Mouse (Mus musculus) liver, postnatal 0 days (tissue): Measurements from ENCODE around the gene Gp1ba. TPM values are rescaled to one million over a fixed set of nuclear protein-coding genes. Genes with fewer than 3 reads are reported as not detected.

Source experiments
- ATAC-seq: fragments of 200-750 bp; cut with Nextera tagmentation; 2 replicates; pipeline ENCODE4 v1.8.0; 2017; ENCODE audit warnings: mild to moderate bottlenecking, moderate library complexity
- DNase-seq: peaks from one replicate; pipeline ENCODE4 v3.0.0-alpha.2; 2016
- H3K27ac ChIP-seq: fragments of 300-500 bp; sonication (generic); 2 replicates; pipeline ENCODE4 v1.5.1; 2014; ENCODE audit warnings: antibody characterized with exemption, moderate library complexity, mild to moderate bottlenecking, low read depth
- H3K27me3 ChIP-seq: fragments of 300-500 bp; sonication (generic); 2 replicates; pipeline ENCODE4 v1.6.1; 2014; ENCODE audit warnings: low read length, control low read depth, mixed read lengths; ENCODE audit not compliant: insufficient read depth
- H3K36me3 ChIP-seq: fragments of 300-500 bp; sonication (generic); replicated peaks from 2 replicates; pipeline ENCODE4 v1.6.1; 2014; ENCODE audit warnings: mild to moderate bottlenecking, control low read depth, low read length, moderate library complexity, mixed read lengths; ENCODE audit not compliant: insufficient read depth
- H3K4me1 ChIP-seq: fragments of 300-500 bp; sonication (generic); 2 replicates; pipeline ENCODE4 v1.6.1; 2014; ENCODE audit warnings: antibody characterized with exemption, mild to moderate bottlenecking, control low read depth; ENCODE audit not compliant: insufficient read depth
- H3K4me2 ChIP-seq: fragments of 300-500 bp; sonication (generic); 2 replicates; pipeline ENCODE4 v1.6.1; 2014; ENCODE audit warnings: low read depth, mild to moderate bottlenecking, low read length, moderate library complexity, mixed read lengths
- H3K4me3 ChIP-seq: fragments of 300-500 bp; sonication (generic); 2 replicates; pipeline ENCODE4 v1.5.1; 2014; ENCODE audit warnings: low read depth, low read length
- H3K9ac ChIP-seq: fragments of 300-500 bp; sonication (generic); replicated peaks from 2 replicates; pipeline ENCODE4 v1.6.1; 2014; ENCODE audit warnings: mild to moderate bottlenecking, moderate library complexity
- H3K9me3 ChIP-seq: fragments of 300-500 bp; sonication (generic); 2 replicates; pipeline ENCODE4 v1.6.1; 2016; ENCODE audit warnings: mild to moderate bottlenecking, control low read depth, low read length, mixed read lengths
- CTCF ChIP-seq: sonication (generic); IDR thresholded peaks from 2 replicates; pipeline ENCODE4 v1.5.1; 2016; ENCODE audit warnings: antibody characterized with exemption, low read depth
- EP300 ChIP-seq: IDR thresholded peaks from 2 replicates; pipeline ENCODE4 v1.6.1; 2016; ENCODE audit warnings: antibody characterized with exemption, low read depth, mild to moderate bottlenecking
- WGBS: fragments of 180-500 bp; shearing (Covaris S2); extraction: QIAGEN DNeasy Blood & Tissue Kit; methylation state at CpG from one replicate; pipeline ENCODE4 v1.1.7; 2014; ENCODE audit not compliant: insufficient replicate concordance; 5-methylcytosine and 5-hydroxymethylcytosine counted together
- polyA plus RNA-seq: library from polyadenylated mRNA; unstranded; fragments of >200 nt; fragmentation: Nextera tagmentation; extraction: Ambion mirVana; gene quantifications from 2 replicates; pipeline ENCODE4 v1.2.1, GENCODE M21; 2015

Gp1ba gene
- polyA plus RNA-seq, 1 experiment from 2014 or later: 4.1 TPM

DNA sequence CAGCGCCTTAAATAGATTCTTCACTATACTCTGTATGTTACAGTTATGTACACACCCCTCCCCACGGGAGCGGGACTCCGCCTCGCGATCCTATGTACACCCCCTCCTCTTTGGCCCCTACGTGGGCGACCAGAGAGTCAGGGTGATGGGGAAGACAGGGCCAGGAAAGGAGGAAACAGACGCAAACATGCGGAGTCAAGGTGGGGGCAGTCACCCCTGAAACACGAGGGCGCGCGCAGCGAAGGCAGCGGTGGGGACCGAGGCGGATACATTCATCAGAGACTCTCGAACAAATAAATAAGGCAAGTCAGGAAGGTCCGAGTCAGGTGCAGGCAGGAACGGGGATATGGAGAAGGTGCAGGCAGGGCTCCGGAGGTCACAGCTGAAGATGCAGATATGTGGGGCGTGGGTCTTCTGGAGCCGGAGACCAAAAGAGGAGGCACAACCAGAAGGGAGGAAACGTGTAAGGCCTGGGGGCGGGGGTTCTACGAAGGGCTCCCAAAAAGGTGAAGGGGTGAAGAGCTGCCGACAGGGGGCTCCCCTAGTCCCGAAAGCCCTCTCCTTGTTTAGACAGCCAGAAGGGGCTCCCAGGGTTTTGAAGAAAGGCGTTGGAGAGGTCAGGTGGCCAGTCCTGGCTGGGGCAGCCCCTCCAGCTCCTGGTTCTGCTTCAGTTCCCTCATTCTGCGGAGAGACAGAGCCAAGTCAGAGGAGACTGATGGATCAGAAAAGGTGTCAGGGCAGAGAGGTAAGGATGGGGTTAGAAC is 30.8 kb downstream of the Gp1ba start:
- DNase-seq (peak; percentile 83), ATAC-seq (no peak)
- H3K4me3 ChIP-seq: peak overlapping the region; percentile 69
- H3K27me3 ChIP-seq: no peaks in the 10 kb centered on the region
- peaks cover 24% of the 10 kb centered on the region for H3K4me1 ChIP-seq
- peaks cover 20% of the 10 kb centered on the region for H3K36me3 ChIP-seq
- H3K9me3 ChIP-seq: no peaks in the 10 kb centered on the region
- peak overlapping the region; percentile 73 for H3K9ac ChIP-seq
- peak overlapping the region; percentile 98 for H3K4me2 ChIP-seq
- TF ChIP-seq CTCF: peak; percentile 64
- no peak for TF ChIP-seq EP300
- peak overlapping the region; percentile 96 for H3K27ac ChIP-seq
- WGBS: 1% methylated on average over 31 of the region's 31 CpGs

GRCm38 (mm10) chr11:70670483-70670882 is 31.6 kb downstream of the Gp1ba start:
- H3K4me3 ChIP-seq: peak overlapping the region; percentile 69; the same call in 1 of the 2 replicates
- H3K36me3 ChIP-seq: peaks cover 13% of the 10 kb centered on the region; the same call in 1 of the 2 replicates
- DNase-seq (no peak), ATAC-seq (no peak)
- TF ChIP-seq EP300 (no peak), CTCF (no peak)
- peak overlapping the region; percentile 98 for H3K4me2 ChIP-seq
- peaks cover 24% of the 10 kb centered on the region for H3K4me1 ChIP-seq
- 73% methylated on average over 14 of the region's 14 CpGs for WGBS
- 0 out of 2 replicates have a peak overlapping the region, but pooled peaks have one; percentile 96 for H3K27ac ChIP-seq
- no peaks in the 10 kb centered on the region for H3K9me3 ChIP-seq
- no peaks in the 10 kb centered on the region for H3K27me3 ChIP-seq
- H3K9ac ChIP-seq: peak overlapping the region; percentile 73

DNA sequence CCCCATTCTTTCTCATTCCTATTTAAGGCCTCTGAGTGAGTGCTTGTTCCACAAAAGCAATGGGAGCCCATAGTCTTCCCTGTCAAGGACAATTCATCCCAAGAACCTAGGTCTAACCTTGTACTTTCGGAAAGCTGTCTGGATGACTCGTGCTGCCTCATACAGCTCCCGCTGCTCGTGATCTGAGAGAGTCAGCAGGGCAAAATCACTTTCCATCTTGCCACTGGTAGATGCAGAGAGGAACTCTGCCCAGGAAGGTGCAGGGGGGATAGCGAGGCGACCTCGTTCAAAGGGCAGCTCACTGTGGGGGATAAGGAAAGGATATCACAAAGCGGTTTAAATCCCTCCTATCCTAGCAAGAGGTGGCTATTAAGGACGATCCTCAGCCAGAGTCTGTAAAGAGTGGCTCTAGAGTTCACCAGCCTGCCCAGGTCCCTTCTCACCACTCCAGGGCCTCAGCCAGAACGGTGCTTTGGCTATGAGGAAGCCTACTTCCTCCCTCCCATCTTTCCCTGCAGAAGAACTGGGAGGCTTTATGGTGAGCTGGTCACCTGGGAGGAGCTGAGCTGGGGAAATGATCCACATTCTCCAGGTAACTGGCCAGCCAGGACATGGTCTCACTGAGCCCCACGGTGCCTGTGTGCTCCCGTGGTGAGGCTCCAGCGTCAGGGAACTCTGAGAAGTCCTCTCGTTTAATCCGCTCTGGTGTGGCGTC is 32.6 kb downstream of the Gp1ba start:
- Histone ChIP-seq H3K36me3 (peaks cover 10% of the 10 kb centered on the region; the same call in 1 of the 2 replicates), H3K9me3 (no peaks in the 10 kb centered on the region), H3K9ac (no peak overlapping the region), H3K4me2 (no peak overlapping the region), H3K4me1 (peaks cover 24% of the 10 kb centered on the region), H3K27me3 (no peaks in the 10 kb centered on the region), H3K4me3 (no peak overlapping the region), H3K27ac (no peak overlapping the region)
- no peak for DNase-seq
- no peak for ATAC-seq
- WGBS: 86% methylated on average over 16 of the region's 16 CpGs
- no peak for TF ChIP-seq EP300
- no peak for TF ChIP-seq CTCF

GRCm38 (mm10) chr11:70674014-70674413 is 35.1 kb downstream of the Gp1ba start:
- H3K36me3 ChIP-seq: peaks cover 10% of the 10 kb centered on the region; the same call in 1 of the 2 replicates
- H3K9ac ChIP-seq: no peak overlapping the region
- no peak overlapping the region for H3K4me3 ChIP-seq
- ATAC-seq: no peak
- TF ChIP-seq CTCF (no peak), EP300 (no peak)
- no peak for DNase-seq
- no peak overlapping the region for H3K4me2 ChIP-seq
- no peaks in the 10 kb centered on the region for H3K9me3 ChIP-seq
- WGBS: 88% methylated on average over 6 of the region's 6 CpGs
- no peaks in the 10 kb centered on the region for H3K27me3 ChIP-seq
- H3K27ac ChIP-seq: no peak overlapping the region
- peaks cover 18% of the 10 kb centered on the region for H3K4me1 ChIP-seq

- Histone ChIP-seq H3K4me3 (no peak overlapping the region), H3K4me2 (no peak overlapping the region), H3K27ac (no peak overlapping the region), H3K4me1 (peaks cover 23% of the 10 kb centered on the region), H3K9me3 (no peaks in the 10 kb centered on the region), H3K9ac (no peak overlapping the region), H3K27me3 (no peaks in the 10 kb centered on the region), H3K36me3 (peaks cover 10% of the 10 kb centered on the region; the same call in 1 of the 2 replicates)
- DNase-seq (no peak), ATAC-seq (no peak)
- WGBS: 53% methylated on average over 11 of the region's 11 CpGs
- no peak for TF ChIP-seq CTCF
- TF ChIP-seq EP300: no peak
These were observed 35.6 kb downstream of the Gp1ba start for GRCm38 (mm10) chr11:70674501-70674900.

- Histone ChIP-seq H3K9ac (no peak overlapping the region), H3K27ac (peak overlapping the region; percentile 84), H3K4me2 (no peak overlapping the region), H3K4me3 (no peak overlapping the region), H3K4me1 (peaks cover 17% of the 10 kb centered on the region), H3K36me3 (peaks cover 17% of the 10 kb centered on the region; the same call in 1 of the 2 replicates), H3K27me3 (no peaks in the 10 kb centered on the region), H3K9me3 (no peaks in the 10 kb centered on the region)
- ATAC-seq (peak; percentile 75), DNase-seq (no peak)
- no peak for TF ChIP-seq EP300
- TF ChIP-seq CTCF: no peak
- 72% methylated on average over 9 of the region's 9 CpGs for WGBS
These were observed 39.2 kb downstream of the Gp1ba start for GRCm38 (mm10) chr11:70678092-70678491.
